Mouse (Mus musculus): ENCODE measurements around the gene Gatad2a.

Gatad2a gene

GRCm38 (mm10) chr8:69864180-69864579, 132.0 kb downstream of the Gatad2a start:
- CTCF ChIA-PET: no interaction called here
- POLR2A ChIA-PET: interaction anchor here in 2 of 4 experiments (0.8 to 1.4 kb wide), 3 partner anchors 12 to 239 kb away, joined by 3 to 4 read pairs (median 4); partner anchors contain the start of gene Zfp868 (in 1 of the 2)

GRCm38 (mm10) chr8:69863387-69864020, 132.7 kb downstream of the Gatad2a start:
- POLR2A ChIA-PET: interaction anchor here in 1 of 4 experiments (0.8 to 1.4 kb wide), 2 partner anchors 11 to 21 kb away, joined by 3 to 4 read pairs; no protein-coding TSS in a partner anchor
- CTCF ChIA-PET: no interaction called here

DNA sequence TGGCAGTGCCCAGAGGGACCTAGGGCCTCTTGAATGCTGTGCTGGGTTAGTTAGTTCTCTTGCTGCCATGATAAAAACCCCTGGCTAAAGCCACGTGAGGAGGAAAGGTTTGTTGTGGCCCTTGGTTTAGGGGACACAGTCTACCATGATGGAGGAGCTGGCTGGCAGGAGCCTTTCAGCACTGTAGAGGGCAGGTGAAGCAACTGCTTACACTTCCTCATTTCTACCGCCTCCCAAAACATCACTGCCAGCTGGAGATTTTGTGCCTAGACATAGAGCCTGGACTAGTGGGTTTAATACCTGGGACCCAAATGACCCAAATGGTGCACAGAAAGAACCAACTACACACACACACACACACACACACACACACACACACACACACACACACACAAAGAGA, 134.9 kb downstream of the Gatad2a start:
- CTCF ChIA-PET: interaction anchor here in 3 of 4 experiments (0.6 to 2.2 kb wide), 25 partner anchors 10 to 695 kb away, joined by 3 to 21 read pairs (median 5); partner anchors contain the start of genes Lpar2 (in 3 of the 3), Pbx4 (in 1 of the 3), Zfp868 (in 1 of the 3) and Zfp963 (in 1 of the 3)
- POLR2A ChIA-PET: interaction anchor here (0.6 to 2.1 kb wide), 20 partner anchors 8 to 582 kb away, joined by 3 to 11 read pairs (median 5); partner anchors contain the start of genes Zfp868 (in 2 of the 4), Lpar2 (in 1 of the 4), Pbx4 (in 1 of the 4) and Zfp963 (in 1 of the 4)

DNA sequence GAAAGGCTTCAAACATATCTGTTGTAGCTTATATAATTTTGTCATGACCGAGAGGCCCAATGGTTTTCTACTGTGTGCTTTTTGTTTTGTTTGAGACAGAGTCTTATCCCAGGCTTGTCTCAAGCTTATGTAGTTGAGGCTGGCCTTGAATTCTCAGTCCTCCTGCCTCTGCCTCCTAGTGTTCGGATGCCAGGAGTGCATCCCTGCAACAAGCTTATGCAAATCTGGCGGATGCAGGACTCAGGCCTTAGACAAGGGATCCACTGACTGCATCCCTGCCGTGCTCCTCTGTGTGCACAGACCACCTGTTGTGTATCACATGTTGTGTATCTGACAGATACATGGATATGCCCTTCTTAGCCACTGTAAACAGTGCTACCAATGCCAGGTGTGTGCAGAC, 135.4 kb downstream of the Gatad2a start:
- CTCF ChIA-PET: interaction anchor here (0.6 to 2.2 kb wide), 30 partner anchors 9 to 536 kb away, joined by 3 to 21 read pairs (median 5); partner anchors contain the start of genes Lpar2 (in 3 of the 4), Pbx4 (in 1 of the 4), Zfp868 (in 1 of the 4) and Zfp963 (in 1 of the 4)
- POLR2A ChIA-PET: interaction anchor here (0.6 to 2.1 kb wide), 24 partner anchors 9 to 352 kb away, joined by 3 to 11 read pairs (median 4); partner anchors contain the start of genes Zfp868 (in 2 of the 4), Lpar2 (in 1 of the 4), Pbx4 (in 1 of the 4) and Slc25a42 (in 1 of the 4)
